Mouse (Mus musculus): ENCODE results near the gene Phf11b.
"Not testable (repeated sequence)": the region's sequence is repeated elsewhere in the genome, so short reads cannot be mapped to it uniquely, and the experiment has no call there.

GRCm38 (mm10) chr14:59336056-59336455 lies 5.1 kb downstream of the Phf11b start:
- not testable (repeated sequence) for TF ChIP-seq ZC3H11A (IDR thresholded peaks at IDR 0.05; ENCODE audit: borderline replicate concordance, low read depth, low read length); ZNF384 (IDR thresholded peaks at IDR 0.05; ENCODE audit: low read depth, low read length); CHD2 (IDR thresholded peaks at IDR 0.05; ENCODE audit: low read depth, low read length); HCFC1 (IDR thresholded peaks at IDR 0.05; ENCODE audit: borderline replicate concordance, insufficient read depth, low read length)

All from ES-E14 (cell line).